Mouse (Mus musculus): ENCODE results near the gene Mustn1. TPM values are rescaled to one million over a fixed set of nuclear protein-coding genes. Genes with fewer than 3 reads are reported as not detected.

The Mustn1 gene
- polyA plus RNA-seq, 1 experiment from 2014 or later, result 24.7 TPM

DNA sequence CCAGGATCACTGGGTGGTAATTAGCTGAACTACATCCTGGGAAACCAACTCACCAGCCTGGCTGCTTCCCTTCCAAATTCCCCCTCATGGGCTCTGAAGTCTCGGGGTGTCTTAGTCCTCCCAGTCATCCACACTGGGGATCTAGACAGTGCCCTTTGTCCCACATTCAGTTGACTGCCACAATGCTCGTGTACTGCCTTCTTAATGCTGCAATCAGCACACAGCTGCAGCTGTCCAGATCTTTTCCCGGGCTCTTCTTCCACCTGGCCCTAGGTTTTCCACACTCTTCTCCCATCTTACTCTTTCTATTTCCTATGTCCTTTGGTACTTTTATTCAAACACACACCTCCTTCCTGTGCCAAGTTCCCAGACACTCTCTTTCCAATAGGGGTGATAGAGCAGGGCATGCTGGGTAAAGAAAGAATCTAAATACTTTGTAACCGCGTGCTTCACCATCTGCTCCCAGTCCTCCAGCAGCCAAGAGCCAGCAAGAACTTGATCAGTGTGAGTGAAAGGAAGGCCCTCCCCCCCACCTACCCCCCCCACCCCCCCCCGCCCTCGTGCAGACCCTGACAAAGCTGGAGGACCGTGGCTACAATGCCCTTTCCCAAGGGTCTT is 43.2 kb downstream of the Mustn1 start:
- Histone ChIP-seq H3K27ac (ENCODE audit: low read depth, low read length) (no peak overlapping the region), H3K4me1 (replicated peaks; ENCODE audit: control insufficient read depth, insufficient read depth, low read length) (no peaks in the 10 kb centered on the region), H3K9ac (ENCODE audit: low read depth, low read length) (no peak overlapping the region), H3K4me2 (replicated peaks; ENCODE audit: low read depth) (no peak overlapping the region), H3K4me3 (ENCODE audit: low read depth, low read length) (no peak overlapping the region), H3K36me3 (ENCODE audit: control insufficient read depth, insufficient read depth) (no peaks in the 10 kb centered on the region), H3K9me3 (ENCODE audit: control insufficient read depth) (no peaks in the 10 kb centered on the region), H3K27me3 (replicated peaks; ENCODE audit: control insufficient read depth, insufficient read depth, low read length) (no peaks in the 10 kb centered on the region)
- no peak for TF ChIP-seq CTCF (IDR thresholded peaks at IDR 0.05; ENCODE audit: low read depth)
- WGBS, result 51% methylated on average over 8 of the region's 8 CpGs
- no peak for ATAC-seq

DNA sequence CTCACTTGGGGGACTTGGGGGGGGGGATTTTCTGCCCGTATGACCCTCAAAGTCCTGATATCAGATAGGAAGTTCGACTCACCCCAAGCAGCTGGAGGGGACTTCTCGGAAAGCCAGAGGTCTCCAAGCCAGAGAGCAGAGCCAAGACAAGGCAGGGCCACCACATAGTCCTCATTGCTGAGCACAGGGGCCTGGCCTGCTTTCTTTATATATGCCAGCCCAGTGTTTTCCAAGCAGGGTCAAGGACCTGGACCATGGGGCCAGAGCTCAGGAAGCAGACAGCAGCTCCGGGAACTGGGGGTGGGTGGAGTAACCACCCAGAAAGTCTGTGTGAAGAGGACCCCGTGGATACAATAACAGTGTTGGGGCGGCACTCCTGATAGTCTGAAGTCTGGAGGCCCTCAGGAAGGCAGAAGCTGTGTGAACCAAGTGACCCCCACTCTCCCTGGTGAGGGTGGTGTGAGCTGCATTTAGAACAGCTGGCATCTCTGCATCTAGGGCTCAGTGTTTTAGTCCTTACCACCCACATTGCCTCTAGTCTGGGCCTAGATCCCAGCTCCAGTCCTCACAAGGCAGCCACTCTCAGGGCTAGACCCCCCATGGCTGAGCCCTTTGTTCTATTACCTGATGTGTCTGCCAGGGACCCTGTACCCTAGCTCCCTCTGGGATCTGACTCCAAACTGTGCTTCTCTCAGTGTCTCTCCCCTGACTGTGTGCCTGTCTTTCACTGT is 44.5 kb downstream of the Mustn1 start, which contains the start of gene Itih3:
Gene Itih3, minus strand, starts transcription at position 386 of the 731 bp plus-strand sequence.
- Histone ChIP-seq H3K27me3 (replicated peaks; ENCODE audit: control insufficient read depth, insufficient read depth, low read length) (no peaks in the 10 kb centered on the region), H3K27ac (ENCODE audit: low read depth, low read length) (no peak within 1 kb of the TSS), H3K36me3 (ENCODE audit: control insufficient read depth, insufficient read depth) (no peaks in the 10 kb centered on the region), H3K9me3 (ENCODE audit: control insufficient read depth) (no peaks in the 10 kb centered on the region), H3K4me1 (replicated peaks; ENCODE audit: control insufficient read depth, insufficient read depth, low read length) (no peaks in the 10 kb centered on the region), H3K4me3 (ENCODE audit: low read depth, low read length) (no peak within 1 kb of the TSS), H3K4me2 (replicated peaks; ENCODE audit: low read depth) (no peak within 1 kb of the TSS), H3K9ac (ENCODE audit: low read depth, low read length) (no peak within 1 kb of the TSS)
- WGBS, result 54% methylated on average over 6 of the region's 6 CpGs
- ATAC-seq, result no peak
- TF ChIP-seq CTCF (IDR thresholded peaks at IDR 0.05; ENCODE audit: low read depth), result no peak

DNA sequence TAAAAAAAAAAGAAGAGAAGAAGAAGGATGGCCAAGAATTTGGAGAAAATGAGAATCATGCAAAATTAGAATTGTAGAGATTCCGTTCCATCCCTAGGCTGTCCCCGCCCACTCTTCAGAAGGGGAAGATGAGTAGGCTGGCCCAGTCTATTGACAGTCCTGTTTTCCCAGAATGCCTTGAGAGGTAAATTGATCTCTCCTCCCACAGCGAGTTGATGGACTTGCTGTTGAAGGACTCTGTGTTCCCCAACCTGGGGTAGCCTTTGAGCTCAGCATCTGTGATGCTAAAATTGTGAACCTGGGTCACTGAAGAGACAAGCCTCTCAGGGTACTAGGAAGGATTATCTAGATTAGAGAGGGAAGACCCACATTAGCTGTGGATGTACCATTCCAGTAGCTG is 46.5 kb downstream of the Mustn1 start:
- no peak for TF ChIP-seq CTCF (IDR thresholded peaks at IDR 0.05; ENCODE audit: low read depth)
- no peak overlapping the region for H3K9ac ChIP-seq (ENCODE audit: low read depth, low read length)
- 84% methylated on average over 3 of the region's 3 CpGs for WGBS
- H3K27ac ChIP-seq (ENCODE audit: low read depth, low read length), result no peak overlapping the region
- no peak overlapping the region for H3K4me3 ChIP-seq (ENCODE audit: low read depth, low read length)
- no peak overlapping the region for H3K4me2 ChIP-seq (replicated peaks; ENCODE audit: low read depth)
- H3K27me3 ChIP-seq (replicated peaks; ENCODE audit: control insufficient read depth, insufficient read depth, low read length), result no peaks in the 10 kb centered on the region
- no peaks in the 10 kb centered on the region for H3K36me3 ChIP-seq (ENCODE audit: control insufficient read depth, insufficient read depth)
- H3K9me3 ChIP-seq (ENCODE audit: control insufficient read depth), result no peaks in the 10 kb centered on the region
- H3K4me1 ChIP-seq (replicated peaks; ENCODE audit: control insufficient read depth, insufficient read depth, low read length), result no peaks in the 10 kb centered on the region
- ATAC-seq, result no peak

DNA sequence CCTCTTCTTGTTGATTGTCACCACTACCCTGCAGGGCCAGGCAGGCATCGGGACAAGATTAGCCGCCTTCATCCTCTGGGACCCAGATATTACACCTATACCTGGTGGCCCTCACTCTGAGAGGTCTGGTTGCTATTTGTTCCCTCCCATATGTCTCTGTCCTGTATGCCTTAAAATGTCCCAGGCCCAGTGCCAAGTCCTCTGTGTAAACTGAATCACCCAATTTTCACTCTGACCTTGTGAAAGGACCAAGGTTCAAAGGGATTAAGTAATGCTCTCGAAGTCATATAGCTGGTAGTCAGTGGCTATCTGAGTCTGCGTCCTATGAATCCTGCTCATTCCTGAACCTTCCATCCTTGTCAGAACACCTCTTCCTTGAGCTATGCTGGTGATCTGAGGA is 51.4 kb downstream of the Mustn1 start:
- no peak overlapping the region for H3K4me2 ChIP-seq (replicated peaks; ENCODE audit: low read depth)
- H3K9ac ChIP-seq (ENCODE audit: low read depth, low read length), result no peak overlapping the region
- no peak for ATAC-seq
- no peaks in the 10 kb centered on the region for H3K36me3 ChIP-seq (ENCODE audit: control insufficient read depth, insufficient read depth)
- no peaks in the 10 kb centered on the region for H3K9me3 ChIP-seq (ENCODE audit: control insufficient read depth)
- no peak overlapping the region for H3K27ac ChIP-seq (ENCODE audit: low read depth, low read length)
- H3K4me3 ChIP-seq (ENCODE audit: low read depth, low read length), result no peak overlapping the region
- no peaks in the 10 kb centered on the region for H3K27me3 ChIP-seq (replicated peaks; ENCODE audit: control insufficient read depth, insufficient read depth, low read length)
- H3K4me1 ChIP-seq (replicated peaks; ENCODE audit: control insufficient read depth, insufficient read depth, low read length), result no peaks in the 10 kb centered on the region
- 76% methylated on average over 4 of the region's 4 CpGs for WGBS
- TF ChIP-seq CTCF (IDR thresholded peaks at IDR 0.05; ENCODE audit: low read depth), result no peak

Other genes with a start within 250 kb of the Mustn1 start
- 8.4 and 9.0 TPM in 2 replicates for gene Rft1, start 224.8 kb upstream of the Mustn1 start, polyA plus RNA-seq (2015; fragmentation: Nextera tagmentation; extraction: Ambion mirVana)
- gene Sfmbt1, start 164.4 kb upstream of the Mustn1 start, polyA plus RNA-seq (2015; fragmentation: Nextera tagmentation; extraction: Ambion mirVana), result 11.4 and 14.6 TPM in 2 replicates
- 17.5 and 18.0 TPM in 2 replicates for gene Tmem110, start 53.6 kb upstream of the Mustn1 start, polyA plus RNA-seq (2015; fragmentation: Nextera tagmentation; extraction: Ambion mirVana)
- gene Itih4, start 7.3 kb downstream of the Mustn1 start, polyA plus RNA-seq (2015; fragmentation: Nextera tagmentation; extraction: Ambion mirVana), result 0.16 TPM in 1 of 2 replicates, not detected in the other
- 3.9 and 4.7 TPM in 2 replicates for gene Itih3, start 44.6 kb downstream of the Mustn1 start, polyA plus RNA-seq (2015; fragmentation: Nextera tagmentation; extraction: Ambion mirVana)
- not detected in 2 replicates for gene Itih1, start 64.1 kb downstream of the Mustn1 start, polyA plus RNA-seq (2015; fragmentation: Nextera tagmentation; extraction: Ambion mirVana)
- gene Nek4, start 72.2 kb downstream of the Mustn1 start, polyA plus RNA-seq (2015; fragmentation: Nextera tagmentation; extraction: Ambion mirVana), result 2.9 and 3.0 TPM in 2 replicates
- 18.2 and 21.6 TPM in 2 replicates for gene Glt8d1, start 122.2 kb downstream of the Mustn1 start, polyA plus RNA-seq (2015; fragmentation: Nextera tagmentation; extraction: Ambion mirVana)
- 434 and 465 TPM in 2 replicates for gene Spcs1, start 122.5 kb downstream of the Mustn1 start, polyA plus RNA-seq (2015; fragmentation: Nextera tagmentation; extraction: Ambion mirVana)
- 33.1 and 39.8 TPM in 2 replicates for gene Pbrm1, start 139.9 kb downstream of the Mustn1 start, polyA plus RNA-seq (2015; fragmentation: Nextera tagmentation; extraction: Ambion mirVana)
- gene Gnl3, start 140.0 kb downstream of the Mustn1 start, polyA plus RNA-seq (2015; fragmentation: Nextera tagmentation; extraction: Ambion mirVana), result 53.5 and 59.6 TPM in 2 replicates
- 127 and 132 TPM in 2 replicates for gene Smim4, start 249.8 kb downstream of the Mustn1 start, polyA plus RNA-seq (2015; fragmentation: Nextera tagmentation; extraction: Ambion mirVana)

Data from intestine, postnatal 0 days (tissue).